Mouse (Mus musculus) cerebellum, adult 9-10 months (tissue): ENCODE measurements around the gene Nup214.
A peak's percentile ranks its signal among the peaks of the same experiment; 100 is the strongest.
"Not testable (repeated sequence)": the region's sequence is repeated elsewhere in the genome, so short reads cannot be mapped to it uniquely, and the experiment has no call there.

Experiments used
- DNase-seq: peaks from one replicate; pipeline ENCODE4 v3.0.0; 2022

Nup214 gene

DNA sequence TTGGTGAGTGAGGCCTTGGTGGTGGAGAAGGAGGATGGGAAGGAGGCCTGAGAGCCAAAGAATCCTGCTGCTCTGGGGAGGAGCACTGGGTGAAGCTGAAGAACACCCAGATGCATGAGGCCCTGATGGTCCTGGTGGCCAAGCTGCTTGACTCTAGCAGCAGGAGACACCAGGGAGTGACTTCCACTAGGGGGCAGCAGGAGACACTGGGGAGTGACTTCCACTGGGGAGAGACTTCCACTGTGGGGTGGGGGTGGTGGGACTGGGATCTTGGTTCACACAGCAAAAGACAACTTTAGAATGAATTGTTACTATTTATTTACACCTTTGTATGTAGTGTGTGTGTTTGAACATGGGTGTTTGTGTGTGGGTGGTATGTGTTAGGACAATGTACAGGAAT, 9.1 kb upstream of the Nup214 start:
- DNase-seq = no peak

DNA sequence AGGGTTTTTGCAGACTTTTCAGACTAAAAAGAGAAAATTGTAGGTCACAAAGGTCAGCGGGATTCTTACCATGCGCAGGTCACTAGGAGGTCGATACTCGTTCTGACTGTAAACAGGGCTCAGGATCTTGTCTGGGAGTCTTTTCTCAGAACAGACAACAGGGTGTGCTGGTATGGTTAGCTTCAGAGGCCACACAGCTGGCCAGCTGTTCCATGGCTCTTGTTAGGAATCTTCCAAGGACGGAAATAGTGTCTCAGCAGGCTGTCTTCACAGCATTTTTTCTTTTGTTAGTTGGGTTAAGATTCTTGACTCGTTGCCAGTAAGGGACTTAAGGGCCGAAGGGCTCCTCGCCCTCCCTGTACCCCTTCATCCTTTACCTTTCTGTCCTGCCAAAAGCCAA, 7.4 kb upstream of the Nup214 start:
- no peak for DNase-seq

DNA sequence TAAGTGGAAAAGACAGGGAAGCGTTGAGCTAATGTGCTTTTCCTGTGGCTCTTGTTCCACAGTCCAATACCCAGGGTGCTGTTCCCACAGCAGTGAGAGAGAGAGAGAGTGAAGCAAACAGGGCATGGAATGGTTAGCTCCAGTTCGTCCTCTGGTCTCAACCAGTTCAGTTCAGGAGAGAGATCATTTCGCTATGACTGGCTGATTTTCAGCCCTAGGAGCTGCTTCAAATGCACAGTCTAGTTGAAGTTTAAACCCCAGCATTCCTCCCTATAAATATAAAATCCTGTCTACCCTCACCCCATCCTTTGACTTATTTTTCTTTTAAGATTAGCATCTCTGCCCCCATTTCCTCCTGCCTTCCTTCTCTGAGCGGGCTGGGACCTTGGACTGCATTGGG, 1.6 kb upstream of the Nup214 start:
- DNase-seq = no peak

DNA sequence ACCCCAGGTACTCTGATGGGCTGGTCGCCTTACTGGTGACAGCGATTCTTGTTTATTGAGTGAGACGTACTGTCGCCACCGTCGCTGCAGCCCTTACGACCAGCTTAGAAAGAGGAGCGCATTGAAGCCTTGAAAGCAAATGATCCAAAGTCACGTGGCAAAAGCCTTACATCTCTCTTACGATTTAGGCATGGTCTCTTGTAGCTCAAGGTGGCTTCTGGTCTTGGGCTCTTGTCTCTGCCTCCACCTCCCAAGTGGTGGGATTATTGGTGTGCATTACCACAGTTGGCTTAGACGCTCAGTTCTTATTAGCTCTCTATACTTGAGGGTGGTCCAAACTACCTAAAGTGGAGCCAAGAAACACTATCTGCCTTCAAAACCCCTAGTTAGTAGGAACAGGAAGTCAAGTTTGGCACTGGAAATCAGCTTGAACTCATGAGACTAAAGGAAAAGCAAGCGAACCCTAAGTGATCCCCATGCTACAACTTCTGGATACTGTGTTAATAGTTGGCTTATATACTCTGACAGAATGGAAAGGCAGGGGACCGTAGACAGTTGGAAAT, 654 bp downstream of the Nup214 start:
- no peak for DNase-seq

DNA sequence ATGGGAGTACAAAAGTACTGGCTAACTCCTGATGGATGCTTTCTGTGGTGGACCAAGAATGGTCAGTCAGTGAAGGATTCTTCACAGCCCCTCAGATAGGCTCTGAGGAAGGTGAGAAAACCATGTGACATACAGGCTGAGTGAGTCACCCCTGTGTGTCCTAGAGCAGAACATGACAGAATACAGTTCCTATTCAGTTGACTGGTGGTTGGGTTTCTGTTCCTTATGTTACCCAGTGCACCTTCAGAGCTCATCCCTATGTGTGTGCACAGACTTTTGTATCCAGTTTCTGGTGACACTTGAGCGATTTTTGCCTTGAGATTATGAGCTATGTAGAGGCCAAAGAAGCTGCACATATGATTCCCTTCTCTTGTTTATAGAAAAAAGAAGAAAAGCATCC, 13.5 kb downstream of the Nup214 start:
- no peak for DNase-seq

DNA sequence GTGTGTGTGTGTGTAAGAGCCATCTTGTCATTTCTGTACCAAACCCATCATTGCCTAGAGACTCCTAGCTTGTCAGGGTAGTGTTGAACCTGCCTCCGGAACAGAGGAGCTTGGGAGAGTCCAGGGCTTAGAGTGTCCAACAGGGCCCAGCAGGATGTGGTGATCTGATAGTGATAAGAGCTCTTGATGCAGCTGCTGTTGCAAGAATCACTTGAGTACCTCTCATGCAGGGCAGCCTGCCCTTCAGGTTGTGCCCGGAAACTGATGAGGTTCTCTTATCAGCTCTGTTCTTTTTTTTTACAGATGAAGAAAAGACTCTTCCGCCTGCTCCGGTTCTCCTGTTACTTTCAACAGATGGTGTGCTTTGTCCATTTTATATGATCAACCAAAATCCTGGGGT, 16.7 kb downstream of the Nup214 start:
- no peak for DNase-seq

DNA sequence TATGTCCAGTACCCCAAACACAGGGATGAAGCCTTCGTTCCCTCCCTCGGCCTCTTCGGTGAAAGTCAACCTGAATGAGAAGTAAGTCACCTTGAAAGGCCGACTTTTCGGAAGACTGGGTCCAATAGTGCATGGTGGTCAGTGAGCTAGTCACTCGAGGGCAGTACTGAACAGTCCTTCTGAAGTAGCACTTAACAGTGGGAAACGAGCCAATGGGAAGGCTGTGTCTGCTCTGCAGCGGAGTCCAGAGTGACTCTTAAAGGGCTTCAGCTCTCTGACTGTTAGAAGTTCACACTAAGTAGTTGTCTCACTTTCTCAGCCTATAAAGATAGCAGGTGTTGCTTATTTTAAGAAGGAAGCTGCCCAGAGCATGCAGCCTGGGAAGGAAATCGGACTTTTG, 20.7 kb downstream of the Nup214 start:
- DNase-seq = no peak

DNA sequence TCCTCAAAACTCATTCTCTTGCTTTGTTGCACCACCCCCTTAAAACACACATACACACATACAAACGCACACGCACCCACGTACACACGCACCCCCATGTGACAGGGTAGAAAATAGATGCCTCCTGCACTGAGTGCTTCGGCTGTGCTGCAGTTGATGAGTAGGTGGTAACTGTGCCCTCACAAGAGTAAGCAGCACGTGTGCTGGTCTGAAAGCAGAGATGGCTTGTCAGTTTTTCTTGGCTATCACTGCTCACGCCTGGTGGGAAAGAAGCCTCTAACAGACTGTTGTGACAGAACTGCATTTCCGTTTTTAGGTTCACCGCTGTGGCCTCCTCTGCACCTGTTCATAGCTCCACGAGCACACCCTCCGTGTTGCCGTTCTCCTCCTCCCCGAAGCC, 21.8 kb downstream of the Nup214 start:
- no peak for DNase-seq

DNA sequence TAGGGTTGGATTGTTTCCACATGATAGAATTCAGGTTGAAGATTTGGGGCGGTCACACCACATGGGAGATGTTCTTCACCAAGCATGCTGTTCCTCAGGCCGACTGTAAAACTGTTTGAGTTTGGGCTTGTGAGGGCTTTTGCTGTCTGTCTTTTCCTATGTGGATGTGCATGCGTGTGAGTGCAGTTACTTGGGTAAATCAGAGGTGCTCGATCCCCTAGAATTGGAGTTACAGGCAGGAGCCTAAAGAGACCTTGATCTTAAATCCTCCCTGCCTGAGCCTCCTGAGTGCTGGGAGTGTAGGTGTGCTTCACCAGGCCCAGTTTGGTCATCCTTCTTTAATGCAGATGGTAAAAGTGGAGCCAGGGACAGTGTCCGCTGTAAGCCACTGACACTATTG, 23.3 kb downstream of the Nup214 start:
- DNase-seq = no peak

DNA sequence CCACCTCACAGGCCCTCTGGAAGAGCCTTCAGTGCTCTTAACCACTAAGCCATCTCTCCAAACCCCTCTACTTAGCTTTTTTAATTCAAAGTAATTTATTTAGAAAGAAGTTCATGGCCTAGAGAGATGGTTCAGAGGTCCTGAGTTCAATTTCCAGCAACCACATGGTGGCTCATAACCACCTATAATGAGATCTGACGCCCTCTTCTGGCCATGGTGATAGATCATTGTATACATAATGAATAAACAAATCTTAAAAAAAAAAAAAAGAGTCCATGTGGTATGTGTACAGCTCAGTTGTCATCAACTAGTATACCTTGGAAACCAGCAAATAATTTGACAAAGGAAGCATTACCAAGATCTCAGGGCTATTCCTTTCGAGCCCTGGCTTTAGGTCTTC, 24.2 kb downstream of the Nup214 start:
- no peak for DNase-seq

DNA sequence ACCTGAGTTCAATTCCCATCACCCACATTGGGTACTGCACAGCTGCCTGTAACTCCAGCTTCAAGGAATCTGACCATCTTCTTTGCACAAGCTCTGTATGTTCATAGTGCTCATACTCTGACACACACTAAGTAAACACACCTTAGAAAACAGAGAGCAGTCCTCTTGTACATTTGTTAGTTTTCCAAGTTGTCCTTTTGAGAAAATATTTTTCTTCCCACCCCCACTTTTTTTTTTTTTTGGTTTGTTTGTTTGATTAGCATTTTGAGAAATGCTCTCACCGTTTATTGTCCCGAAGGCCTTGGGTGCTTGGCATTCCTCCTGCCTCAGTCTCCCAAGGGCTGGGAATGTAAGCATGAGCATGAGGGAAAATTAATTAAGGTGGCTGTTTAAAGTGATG, 34.1 kb downstream of the Nup214 start:
- DNase-seq = no peak

DNA sequence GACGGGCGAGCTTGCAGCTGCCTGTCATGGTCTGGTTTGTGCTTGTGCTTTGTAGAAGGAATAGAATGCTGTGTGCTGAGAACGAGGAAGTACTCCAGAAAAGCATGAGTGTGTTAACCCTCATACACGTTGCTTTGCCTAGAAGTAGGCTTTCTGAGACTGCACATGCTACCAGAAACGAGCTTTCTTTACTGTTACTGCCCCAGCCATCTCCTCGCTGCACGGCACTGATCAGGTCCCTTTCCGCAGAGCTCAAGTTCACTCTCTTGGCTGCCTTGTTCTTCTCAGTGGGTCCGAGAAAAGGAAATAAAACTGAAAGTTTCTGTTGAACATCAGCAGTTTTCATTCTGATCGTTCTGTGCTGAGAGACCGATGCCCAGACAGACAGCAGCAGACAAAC, 34.5 kb downstream of the Nup214 start:
- no peak for DNase-seq

DNA sequence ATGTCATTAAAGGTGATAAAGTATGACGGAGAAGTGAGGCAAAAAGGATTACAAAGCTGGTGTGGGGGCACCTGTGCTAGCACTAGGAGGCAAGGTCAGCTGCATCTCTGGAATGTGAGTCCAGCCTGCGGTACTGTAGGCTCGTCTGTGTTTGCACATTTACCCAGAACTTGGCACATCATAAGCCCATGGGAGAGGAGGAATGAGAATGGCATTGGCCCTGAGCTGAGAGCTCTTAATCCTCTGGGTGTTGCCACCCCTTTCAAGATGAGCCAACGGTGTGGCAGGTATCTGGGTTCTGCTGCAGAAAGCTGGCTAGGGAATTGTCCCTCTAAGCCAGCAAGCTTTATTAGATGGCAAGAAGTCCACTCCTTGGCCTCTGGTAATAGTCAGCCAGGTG, 45.5 kb downstream of the Nup214 start:
- no peak for DNase-seq

DNA sequence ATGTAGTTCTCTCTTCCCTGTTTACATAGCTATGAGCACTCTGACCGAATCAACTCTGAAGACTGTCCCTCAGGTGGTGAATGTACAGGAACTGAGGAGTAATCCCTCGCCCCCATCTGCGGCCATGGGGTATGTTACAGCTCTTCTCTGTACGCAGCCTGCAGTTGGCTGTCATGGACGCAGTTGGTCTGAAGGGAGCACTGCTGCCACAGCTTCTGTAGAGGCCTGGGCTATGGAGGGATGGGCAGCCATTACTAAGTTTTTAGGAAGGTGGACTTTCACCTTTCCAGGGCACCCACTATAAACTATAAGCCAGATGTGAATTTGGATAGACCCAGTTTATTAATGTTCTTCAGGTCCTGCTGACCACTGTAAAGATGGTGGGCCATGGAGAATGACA, 46.0 kb downstream of the Nup214 start:
- DNase-seq = no peak

DNA sequence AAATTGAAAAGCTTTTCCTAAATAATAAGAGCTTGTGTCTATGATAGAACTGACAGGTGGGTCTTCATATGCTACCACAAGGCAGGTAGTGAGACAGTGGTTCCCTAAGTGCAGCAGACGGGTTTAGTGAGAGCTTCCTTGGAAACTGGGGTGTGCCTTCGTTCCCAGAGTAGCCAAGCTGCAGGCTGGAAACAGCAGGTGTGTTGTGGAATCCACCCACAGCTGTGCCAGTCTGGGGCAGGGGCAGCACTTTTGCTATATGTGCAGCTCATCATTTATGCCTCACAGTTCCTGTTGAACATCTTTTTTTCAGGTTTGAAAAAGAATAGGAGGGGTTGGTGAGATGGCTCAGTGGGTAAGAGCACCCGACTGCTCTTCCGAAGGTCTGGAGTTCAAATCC, 50.1 kb downstream of the Nup214 start:
- no peak for DNase-seq

DNA sequence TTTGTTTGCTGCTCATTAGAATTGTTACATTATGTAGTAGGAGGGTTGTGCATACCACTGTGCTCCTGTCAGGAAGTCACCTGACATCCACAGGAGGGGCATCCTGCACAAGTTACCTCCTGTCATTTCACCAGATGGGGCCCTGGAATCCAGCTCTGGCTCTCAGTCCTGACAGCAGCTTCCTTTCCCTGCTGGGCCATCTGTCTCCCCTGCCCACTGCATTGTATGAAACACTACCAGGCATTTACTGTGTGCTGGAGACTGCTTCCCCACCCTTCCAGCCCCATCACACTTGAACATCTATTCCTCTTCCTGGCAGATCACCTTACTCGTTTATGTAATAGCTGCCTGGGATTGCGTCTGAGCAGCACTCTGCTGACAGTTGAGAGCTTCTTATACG, 55.4 kb downstream of the Nup214 start:
- DNase-seq = peak; percentile 53

DNA sequence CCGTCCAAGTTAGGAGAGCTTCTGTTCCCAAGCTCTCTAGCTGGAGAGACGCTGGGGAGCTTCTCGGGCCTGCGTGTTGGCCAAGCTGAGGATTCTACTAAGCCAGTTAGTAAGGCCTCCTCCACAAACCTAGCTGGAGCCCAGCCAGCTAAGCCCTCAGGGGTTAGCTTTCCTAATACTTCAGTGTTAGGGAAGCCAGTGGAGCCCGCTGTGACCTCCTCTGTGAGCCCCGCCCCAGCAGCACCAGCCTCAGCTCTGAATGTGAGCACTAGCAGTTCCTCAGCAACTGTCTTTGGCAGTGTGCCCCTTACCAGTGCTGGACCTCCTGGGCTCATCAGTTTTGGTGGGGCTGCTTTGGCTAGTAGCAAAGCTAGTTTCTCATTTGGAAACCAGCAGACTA, 59.2 kb downstream of the Nup214 start:
- DNase-seq = no peak

DNA sequence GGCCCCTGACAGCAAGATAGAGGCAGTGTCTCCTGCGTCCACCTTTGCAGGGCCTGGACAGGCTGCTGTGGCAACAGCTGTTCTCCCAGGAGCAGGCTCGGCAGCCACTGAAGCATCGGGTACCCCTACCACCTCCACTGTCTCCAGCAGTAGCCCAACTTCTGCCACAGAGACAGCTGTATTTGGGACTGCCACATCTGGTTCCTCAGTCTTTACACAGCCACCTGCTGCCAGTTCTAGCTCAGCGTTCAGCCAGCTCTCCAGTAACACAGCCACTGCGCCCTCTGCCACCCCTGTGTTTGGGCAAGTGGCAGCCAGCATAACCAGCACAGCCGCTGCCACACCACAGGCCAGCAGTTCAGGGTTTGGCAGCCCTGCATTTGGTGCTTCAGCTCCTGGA, 60.0 kb downstream of the Nup214 start:
- no peak for DNase-seq

DNA sequence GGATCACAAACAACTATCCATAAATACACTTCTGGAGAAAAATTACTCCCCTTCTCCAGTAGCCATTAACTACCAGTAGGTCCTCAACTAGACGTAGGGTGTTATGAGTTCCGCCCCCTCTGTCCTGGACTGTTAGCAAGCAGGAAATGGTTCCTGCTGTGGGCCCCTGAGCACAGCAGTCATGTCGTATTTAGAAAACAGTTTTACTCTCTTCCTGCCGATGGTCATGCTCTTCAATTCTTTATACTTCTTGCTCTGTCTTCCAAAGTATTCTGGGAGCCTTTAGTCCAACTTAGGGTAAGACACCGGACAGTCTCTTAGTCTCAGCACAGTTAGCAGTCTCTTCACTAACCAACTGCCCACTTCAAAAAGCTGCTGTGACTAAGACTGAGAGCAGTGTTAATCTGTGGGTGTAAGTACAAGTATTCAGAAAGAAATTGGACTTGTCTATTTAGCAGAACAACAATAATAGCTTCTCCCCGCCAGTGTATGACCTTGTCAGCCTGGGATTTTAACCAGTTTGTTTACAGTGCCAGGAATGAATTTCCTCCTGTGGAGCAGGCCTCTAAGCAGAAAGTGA, 63.1 kb downstream of the Nup214 start:
- DNase-seq = no peak

DNA sequence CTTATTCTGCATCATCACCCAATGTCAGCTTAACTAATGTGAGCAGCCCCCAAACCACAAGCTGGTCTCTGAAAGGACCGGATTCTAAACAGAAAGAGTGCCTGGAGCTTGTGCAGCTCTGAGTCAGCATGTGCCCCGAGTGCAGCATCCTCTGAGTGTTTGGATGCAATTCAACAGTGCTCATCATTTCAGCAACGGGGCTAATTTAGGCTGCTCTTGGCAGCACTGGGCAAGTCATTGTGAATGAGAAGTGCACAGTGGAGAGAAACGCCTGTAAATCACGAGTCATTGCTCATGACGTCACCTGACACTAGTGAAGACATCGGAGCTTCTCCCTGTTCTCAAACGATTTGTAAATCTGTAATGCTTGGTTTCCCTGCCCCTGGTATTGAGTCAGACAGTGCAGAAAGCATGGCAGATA, 64.4 kb downstream of the Nup214 start:
- peak; percentile 65 for DNase-seq

DNA sequence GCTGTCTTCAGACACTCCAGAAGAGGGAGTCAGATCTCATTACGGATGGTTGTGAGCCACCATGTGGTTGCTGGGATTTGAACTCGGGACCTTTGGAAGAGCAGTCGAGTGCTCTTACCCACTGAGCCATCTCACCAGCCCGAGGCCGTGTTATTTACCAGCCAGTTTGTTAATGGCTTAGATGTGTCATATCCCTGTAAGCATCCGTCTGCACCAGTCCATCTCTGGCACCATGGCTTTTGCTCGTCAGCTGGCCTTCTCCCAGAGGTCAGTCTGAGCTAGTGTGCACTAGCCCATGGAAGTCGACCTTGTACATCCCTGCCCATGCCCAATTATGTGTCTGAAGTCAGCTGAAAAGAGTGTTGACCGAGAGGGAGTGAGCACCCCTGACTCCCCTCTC, 66.4 kb downstream of the Nup214 start:
- DNase-seq = not testable (repeated sequence)

DNA sequence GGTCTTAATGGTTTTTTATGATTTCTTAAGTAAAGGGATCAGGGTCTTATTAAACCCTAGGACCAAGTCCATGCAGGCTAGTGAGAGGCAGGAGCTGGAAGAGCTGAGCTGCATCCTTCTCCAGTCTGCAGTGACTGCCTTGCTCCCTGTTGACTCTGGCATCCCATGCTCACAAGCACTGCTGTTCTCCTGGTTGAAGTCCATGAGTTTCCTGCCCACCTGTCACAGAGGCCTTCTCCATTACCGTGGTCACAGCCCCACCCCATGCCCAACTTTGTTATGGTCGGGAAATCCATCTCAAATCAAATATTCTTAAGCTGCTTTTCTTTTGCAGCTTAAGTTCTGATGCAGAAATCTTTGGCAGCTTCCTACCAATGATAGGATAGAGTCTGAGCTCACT, 66.9 kb downstream of the Nup214 start:
- DNase-seq = no peak

DNA sequence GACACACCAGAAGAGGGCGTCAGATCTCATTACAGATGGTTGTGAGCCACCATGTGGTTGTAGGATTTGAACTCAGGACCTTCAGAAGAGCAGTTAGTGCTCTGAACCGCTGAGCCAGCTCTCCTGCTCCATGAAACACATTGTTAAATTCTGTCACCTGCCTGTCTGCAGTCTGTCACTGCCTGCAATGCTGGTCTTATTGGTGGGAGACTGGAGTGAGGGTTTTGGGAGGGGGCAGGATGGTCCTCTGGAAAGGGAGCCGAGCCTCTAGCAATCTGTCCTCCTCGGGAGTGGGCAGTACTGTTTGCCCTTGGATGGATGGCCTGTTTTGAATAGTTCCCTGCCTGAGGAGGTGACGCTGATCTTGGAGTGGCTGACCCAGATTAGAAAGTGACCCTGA, 69.6 kb downstream of the Nup214 start:
- DNase-seq = no peak

DNA sequence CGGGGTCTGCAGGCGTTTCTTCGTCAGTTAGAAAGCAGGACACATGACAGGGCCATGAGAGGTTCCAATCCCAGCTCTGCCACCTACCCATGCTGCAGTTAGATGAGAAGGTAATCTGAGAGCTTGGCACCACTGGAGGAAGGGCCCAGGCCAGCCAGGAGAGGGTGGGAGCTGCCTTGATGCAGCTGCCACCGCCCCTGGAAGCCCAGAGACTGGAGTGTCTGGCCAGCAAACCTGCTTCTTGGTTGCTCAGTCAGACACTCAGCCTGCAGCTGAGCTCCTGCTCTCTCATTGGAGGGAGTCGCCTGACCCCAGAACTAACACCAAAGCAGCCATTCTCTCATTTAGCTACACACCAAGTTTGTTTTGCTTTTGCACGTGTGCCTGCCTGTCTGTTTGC, 71.1 kb downstream of the Nup214 start:
- no peak for DNase-seq

DNA sequence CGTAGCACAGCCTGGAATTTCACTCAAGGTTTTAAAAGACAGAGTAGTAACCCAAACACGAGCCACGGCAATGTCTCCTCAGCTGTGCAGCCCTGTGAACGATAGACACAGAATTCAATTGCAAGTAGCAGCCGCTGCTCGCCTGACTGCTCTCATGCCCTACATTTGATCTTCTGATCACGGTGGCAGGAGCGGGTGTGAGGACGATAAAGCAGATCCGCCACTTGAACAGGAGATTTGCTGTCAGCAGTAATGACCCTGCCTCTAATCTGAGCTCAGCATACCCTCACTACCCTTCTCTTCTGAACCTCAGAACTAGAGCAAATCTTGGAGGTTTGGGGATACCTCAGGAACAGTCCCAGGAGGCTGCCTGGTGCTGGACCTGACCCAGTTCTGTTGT, 71.8 kb downstream of the Nup214 start:
- no peak for DNase-seq

DNA sequence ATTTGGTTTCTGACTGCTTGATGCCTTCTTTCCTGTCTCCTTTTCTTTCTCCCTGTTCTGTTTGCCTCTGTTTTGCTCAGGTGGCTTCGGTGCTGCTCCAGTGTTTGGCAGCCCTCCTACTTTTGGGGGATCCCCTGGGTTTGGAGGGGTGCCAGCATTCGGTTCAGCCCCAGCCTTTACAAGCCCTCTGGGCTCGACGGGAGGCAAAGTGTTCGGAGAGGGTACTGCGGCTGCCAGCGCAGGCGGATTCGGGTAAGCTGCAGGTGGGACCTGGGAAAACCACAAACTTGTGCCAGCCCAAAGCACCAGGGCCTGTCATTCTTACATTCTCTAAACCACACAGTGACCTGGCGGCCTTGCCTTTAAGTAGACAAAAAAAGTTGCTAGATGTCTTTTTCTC, 73.1 kb downstream of the Nup214 start:
- no peak for DNase-seq
